Mouse (Mus musculus): ENCODE data around the gene Sema7a. TPM values are rescaled to one million over a fixed set of nuclear protein-coding genes. Genes with fewer than 3 reads are reported as not detected.

Sema7a gene
- polyA plus RNA-seq, 1 experiment from 2014 or later, result not detected

GRCm38 (mm10) chr9:57940861-57941638 lies 1.1 kb downstream of the Sema7a start:
- H3K4me2 ChIP-seq, result peak overlapping the region; percentile 77
- ATAC-seq (ENCODE audit: low read depth) (no peak), DNase-seq (no peak)
- H3K9me3 ChIP-seq (replicated peaks), result no peaks in the 10 kb centered on the region
- H3K9ac ChIP-seq, result no peak overlapping the region
- peak overlapping the region; percentile 59 for H3K4me3 ChIP-seq (replicated peaks)
- 6% methylated on average over 28 of the region's 28 CpGs for WGBS (ENCODE audit: insufficient replicate concordance)
- H3K27me3 ChIP-seq, result peaks cover 97% of the 10 kb centered on the region
- no peak overlapping the region for H3K27ac ChIP-seq
- no peaks in the 10 kb centered on the region for H3K36me3 ChIP-seq
- peaks cover 13% of the 10 kb centered on the region for H3K4me1 ChIP-seq (replicated peaks)

GRCm38 (mm10) chr9:57942039-57942438 lies 2.1 kb downstream of the Sema7a start:
- WGBS (ENCODE audit: insufficient replicate concordance), result 64% methylated on average over 2 of the region's 2 CpGs
- Histone ChIP-seq H3K9me3 (replicated peaks) (no peaks in the 10 kb centered on the region), H3K27ac (no peak overlapping the region), H3K4me1 (replicated peaks) (peaks cover 13% of the 10 kb centered on the region), H3K9ac (no peak overlapping the region), H3K36me3 (no peaks in the 10 kb centered on the region), H3K4me2 (no peak overlapping the region), H3K27me3 (peaks cover 96% of the 10 kb centered on the region), H3K4me3 (replicated peaks) (no peak overlapping the region)
- DNase-seq (no peak), ATAC-seq (ENCODE audit: low read depth) (no peak)

- DNase-seq (no peak), ATAC-seq (ENCODE audit: low read depth) (no peak)
- Histone ChIP-seq H3K4me2 (no peak overlapping the region), H3K36me3 (no peaks in the 10 kb centered on the region), H3K27ac (no peak overlapping the region), H3K4me1 (replicated peaks) (peaks cover 13% of the 10 kb centered on the region), H3K9me3 (replicated peaks) (no peaks in the 10 kb centered on the region), H3K4me3 (replicated peaks) (no peak overlapping the region), H3K27me3 (peaks cover 92% of the 10 kb centered on the region), H3K9ac (no peak overlapping the region)
- 13% methylated on average over 2 of the region's 2 CpGs for WGBS (ENCODE audit: insufficient replicate concordance)
These were observed 3.2 kb downstream of the Sema7a start for GRCm38 (mm10) chr9:57943067-57943466.

- peaks cover 13% of the 10 kb centered on the region for H3K4me1 ChIP-seq (replicated peaks)
- H3K4me3 ChIP-seq (replicated peaks), result no peak overlapping the region
- H3K9ac ChIP-seq, result no peak overlapping the region
- no peak overlapping the region for H3K27ac ChIP-seq
- ATAC-seq (ENCODE audit: low read depth), result no peak
- 10% methylated on average over 5 of the region's 5 CpGs for WGBS (ENCODE audit: insufficient replicate concordance)
- no peaks in the 10 kb centered on the region for H3K9me3 ChIP-seq (replicated peaks)
- no peak overlapping the region for H3K4me2 ChIP-seq
- peaks cover 85% of the 10 kb centered on the region for H3K27me3 ChIP-seq
- H3K36me3 ChIP-seq, result no peaks in the 10 kb centered on the region
- peak; percentile 23 for DNase-seq
These were observed 4.7 kb downstream of the Sema7a start for GRCm38 (mm10) chr9:57944572-57944971.

GRCm38 (mm10) chr9:57945771-57946616 lies 6.1 kb downstream of the Sema7a start:
- Histone ChIP-seq H3K4me2 (no peak overlapping the region), H3K9me3 (replicated peaks) (no peaks in the 10 kb centered on the region), H3K4me3 (replicated peaks) (no peak overlapping the region), H3K4me1 (replicated peaks) (peaks cover 2% of the 10 kb centered on the region; the same call in 1 of the 2 replicates), H3K36me3 (no peaks in the 10 kb centered on the region), H3K9ac (no peak overlapping the region), H3K27me3 (peaks cover 81% of the 10 kb centered on the region), H3K27ac (no peak overlapping the region)
- DNase-seq, result no peak
- WGBS (ENCODE audit: insufficient replicate concordance), result 49% methylated on average over 8 of the region's 8 CpGs
- no peak for ATAC-seq (ENCODE audit: low read depth)

GRCm38 (mm10) chr9:57947381-57948030 lies 7.6 kb downstream of the Sema7a start:
- DNase-seq, result no peak
- 49% methylated on average over 7 of the region's 7 CpGs for WGBS (ENCODE audit: insufficient replicate concordance)
- Histone ChIP-seq H3K27ac (no peak overlapping the region), H3K36me3 (no peaks in the 10 kb centered on the region), H3K9me3 (replicated peaks) (no peaks in the 10 kb centered on the region), H3K4me2 (no peak overlapping the region), H3K9ac (no peak overlapping the region), H3K4me3 (replicated peaks) (no peak overlapping the region), H3K27me3 (peaks cover 74% of the 10 kb centered on the region), H3K4me1 (replicated peaks) (no peaks in the 10 kb centered on the region)
- ATAC-seq (ENCODE audit: low read depth), result no peak

GRCm38 (mm10) chr9:57948333-57948931 lies 8.5 kb downstream of the Sema7a start:
- Histone ChIP-seq H3K4me2 (no peak overlapping the region), H3K27me3 (peaks cover 65% of the 10 kb centered on the region), H3K4me1 (replicated peaks) (no peaks in the 10 kb centered on the region), H3K4me3 (replicated peaks) (no peak overlapping the region), H3K36me3 (no peaks in the 10 kb centered on the region), H3K9me3 (replicated peaks) (no peaks in the 10 kb centered on the region), H3K9ac (no peak overlapping the region), H3K27ac (no peak overlapping the region)
- DNase-seq, result no peak
- WGBS (ENCODE audit: insufficient replicate concordance), result 57% methylated on average over 7 of the region's 7 CpGs
- no peak for ATAC-seq (ENCODE audit: low read depth)

- 71% methylated on average over 8 of the region's 8 CpGs for WGBS (ENCODE audit: insufficient replicate concordance)
- no peak overlapping the region for H3K4me2 ChIP-seq
- no peak overlapping the region for H3K9ac ChIP-seq
- DNase-seq (no peak), ATAC-seq (ENCODE audit: low read depth) (no peak)
- H3K4me3 ChIP-seq (replicated peaks), result no peak overlapping the region
- H3K27ac ChIP-seq, result no peak overlapping the region
- no peaks in the 10 kb centered on the region for H3K4me1 ChIP-seq (replicated peaks)
- H3K27me3 ChIP-seq, result peaks cover 62% of the 10 kb centered on the region
- no peaks in the 10 kb centered on the region for H3K9me3 ChIP-seq (replicated peaks)
- H3K36me3 ChIP-seq, result no peaks in the 10 kb centered on the region
These were observed 9.3 kb downstream of the Sema7a start for GRCm38 (mm10) chr9:57949102-57949704.

GRCm38 (mm10) chr9:57949879-57950278 lies 10.0 kb downstream of the Sema7a start:
- H3K27ac ChIP-seq, result no peak overlapping the region
- peaks cover 56% of the 10 kb centered on the region for H3K27me3 ChIP-seq
- no peak for DNase-seq
- no peak for ATAC-seq (ENCODE audit: low read depth)
- H3K36me3 ChIP-seq, result no peaks in the 10 kb centered on the region
- 39% methylated on average over 8 of the region's 8 CpGs for WGBS (ENCODE audit: insufficient replicate concordance)
- H3K9me3 ChIP-seq (replicated peaks), result no peaks in the 10 kb centered on the region
- H3K4me1 ChIP-seq (replicated peaks), result no peaks in the 10 kb centered on the region
- no peak overlapping the region for H3K4me3 ChIP-seq (replicated peaks)
- no peak overlapping the region for H3K4me2 ChIP-seq
- H3K9ac ChIP-seq, result no peak overlapping the region

- Histone ChIP-seq H3K9ac (no peak overlapping the region), H3K4me2 (no peak overlapping the region), H3K4me1 (replicated peaks) (no peaks in the 10 kb centered on the region), H3K4me3 (replicated peaks) (no peak overlapping the region), H3K9me3 (replicated peaks) (no peaks in the 10 kb centered on the region), H3K27ac (no peak overlapping the region), H3K27me3 (peaks cover 50% of the 10 kb centered on the region), H3K36me3 (no peaks in the 10 kb centered on the region)
- 61% methylated on average over 9 of the region's 9 CpGs for WGBS (ENCODE audit: insufficient replicate concordance)
- DNase-seq, result no peak
- no peak for ATAC-seq (ENCODE audit: low read depth)
These were observed 10.6 kb downstream of the Sema7a start for GRCm38 (mm10) chr9:57950519-57950918.

- H3K9ac ChIP-seq, result no peak overlapping the region
- DNase-seq, result no peak
- H3K9me3 ChIP-seq (replicated peaks), result no peaks in the 10 kb centered on the region
- WGBS (ENCODE audit: insufficient replicate concordance), result 61% methylated on average over 6 of the region's 6 CpGs
- no peak for ATAC-seq (ENCODE audit: low read depth)
- no peaks in the 10 kb centered on the region for H3K36me3 ChIP-seq
- H3K4me2 ChIP-seq, result no peak overlapping the region
- no peak overlapping the region for H3K4me3 ChIP-seq (replicated peaks)
- H3K4me1 ChIP-seq (replicated peaks), result no peaks in the 10 kb centered on the region
- H3K27ac ChIP-seq, result no peak overlapping the region
- peaks cover 38% of the 10 kb centered on the region for H3K27me3 ChIP-seq
These were observed 12.1 kb downstream of the Sema7a start for GRCm38 (mm10) chr9:57951993-57952392.
